Mouse (Mus musculus): ENCODE data around the gene Bdkrb2. TPM values are rescaled to one million over a fixed set of nuclear protein-coding genes. Genes with fewer than 3 reads are reported as not detected.

The Bdkrb2 gene
- polyA plus RNA-seq, 1 experiment from 2014 or later = 2.4 TPM

DNA sequence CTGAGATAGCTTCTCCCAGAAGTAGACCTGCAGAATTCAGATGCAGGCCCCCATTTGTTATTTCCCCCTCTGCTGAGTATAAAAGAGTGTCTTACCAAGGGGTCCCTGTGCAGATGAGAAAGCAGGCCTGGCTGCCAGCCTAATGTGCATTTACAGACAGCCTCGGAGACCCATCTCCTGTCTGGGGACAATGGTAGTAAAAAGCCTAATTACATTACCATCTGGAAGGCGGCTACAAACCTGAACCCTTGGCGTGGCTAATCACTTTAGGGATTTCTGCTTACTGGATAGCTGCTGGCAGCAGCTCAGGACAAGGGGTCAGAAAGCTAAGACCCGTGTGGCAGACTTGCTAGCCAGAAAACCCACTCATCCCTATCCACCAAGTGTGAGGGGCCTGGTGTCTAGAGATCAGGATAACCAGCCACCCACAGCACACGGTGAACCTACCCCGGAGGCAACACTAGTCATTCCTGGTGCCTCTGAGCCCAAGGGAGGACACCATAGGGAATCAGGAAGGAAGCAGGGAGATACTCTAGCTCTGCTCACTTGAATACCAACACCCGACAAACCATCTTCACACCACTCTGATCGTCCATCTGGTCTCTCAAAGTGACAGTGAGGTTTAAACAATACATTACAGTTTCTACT lies 31.2 kb upstream of the Bdkrb2 start:
- WGBS = 20% methylated on average over 8 of the region's 8 CpGs
- Histone ChIP-seq H3K4me1 (ENCODE audit: control insufficient read depth, insufficient read depth, low read length) (peaks cover 7% of the 10 kb centered on the region; the same call in 1 of the 2 replicates), H3K27me3 (ENCODE audit: control insufficient read depth, insufficient read depth, low read depth, low read length) (no peaks in the 10 kb centered on the region), H3K4me3 (ENCODE audit: low read depth, low read length) (no peak overlapping the region), H3K4me2 (ENCODE audit: low read length) (no peak overlapping the region), H3K9me3 (replicated peaks; ENCODE audit: control insufficient read depth, low read length, poor library complexity, severe bottlenecking) (no peaks in the 10 kb centered on the region), H3K27ac (ENCODE audit: low read length) (no peak overlapping the region; the same call in 1 of the 2 replicates), H3K36me3 (ENCODE audit: control insufficient read depth, insufficient read depth, low read length) (no peaks in the 10 kb centered on the region), H3K9ac (ENCODE audit: low read depth, low read length) (no peak overlapping the region)
- no peak for ATAC-seq

DNA sequence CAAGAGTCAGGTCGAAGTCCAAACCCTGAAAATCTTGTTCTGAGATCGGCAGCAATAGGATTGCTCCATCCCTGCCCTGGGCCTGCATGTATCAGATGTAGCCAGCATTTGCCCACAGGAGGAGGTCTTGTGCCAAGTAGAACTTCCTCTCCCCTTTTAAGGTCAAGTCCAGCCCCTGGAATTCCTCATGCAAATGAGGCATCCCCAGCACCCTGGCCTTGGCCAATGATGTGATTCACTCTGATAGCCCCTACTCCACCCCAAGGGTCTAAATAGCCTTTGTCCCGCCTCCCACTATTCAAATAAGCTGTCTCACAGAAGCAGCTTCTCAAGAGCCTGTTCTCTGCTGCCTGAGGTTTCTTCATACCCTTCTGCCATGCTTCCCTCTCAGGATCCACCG lies 28.2 kb upstream of the Bdkrb2 start:
- peaks cover 7% of the 10 kb centered on the region; the same call in 1 of the 2 replicates for H3K4me1 ChIP-seq (ENCODE audit: control insufficient read depth, insufficient read depth, low read length)
- H3K9ac ChIP-seq (ENCODE audit: low read depth, low read length) = no peak overlapping the region
- H3K36me3 ChIP-seq (ENCODE audit: control insufficient read depth, insufficient read depth, low read length) = no peaks in the 10 kb centered on the region
- no peaks in the 10 kb centered on the region for H3K9me3 ChIP-seq (replicated peaks; ENCODE audit: control insufficient read depth, low read length, poor library complexity, severe bottlenecking)
- no peak overlapping the region for H3K4me3 ChIP-seq (ENCODE audit: low read depth, low read length)
- H3K27me3 ChIP-seq (ENCODE audit: control insufficient read depth, insufficient read depth, low read depth, low read length) = no peaks in the 10 kb centered on the region
- H3K4me2 ChIP-seq (ENCODE audit: low read length) = no peak overlapping the region
- no peak overlapping the region for H3K27ac ChIP-seq (ENCODE audit: low read length)
- 95% methylated on average over 4 of the region's 4 CpGs for WGBS
- ATAC-seq = no peak

DNA sequence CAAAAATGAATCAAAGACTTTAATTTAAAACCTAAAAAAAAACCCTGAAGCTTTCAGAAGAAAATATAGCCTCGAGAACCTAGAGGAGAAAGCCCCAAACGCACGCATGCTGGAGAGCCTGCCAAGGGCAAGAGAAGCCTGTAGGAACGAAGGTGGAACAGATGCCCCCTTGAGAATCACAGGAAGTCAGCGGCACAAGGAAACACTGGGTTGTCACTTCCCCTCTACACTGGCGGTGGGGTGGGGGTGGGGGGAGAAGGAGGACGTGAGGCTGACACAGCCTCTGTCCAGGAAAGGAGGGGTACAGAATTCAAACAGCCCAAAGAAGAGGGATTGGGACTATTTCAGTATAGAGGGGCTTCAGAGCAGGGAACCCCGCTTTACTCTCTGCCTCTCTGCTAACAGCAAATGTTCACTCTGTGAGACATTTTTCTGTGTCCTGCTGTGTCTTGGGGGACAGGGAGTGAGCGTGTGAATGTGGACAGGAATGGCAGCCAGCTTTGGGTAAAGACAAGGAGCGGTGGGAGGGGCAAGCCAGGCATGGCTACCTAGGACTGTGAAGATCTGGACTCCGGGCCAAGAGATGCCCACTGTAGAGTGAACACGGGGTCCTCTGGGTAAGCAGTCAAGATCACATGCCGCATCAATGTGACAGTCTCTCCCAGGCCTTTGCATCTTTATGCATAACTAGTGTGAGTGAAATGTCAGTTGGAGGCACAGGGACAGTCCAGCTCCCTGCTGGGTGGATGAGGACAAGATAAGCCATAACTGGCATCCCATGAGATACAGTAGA lies 26.9 kb upstream of the Bdkrb2 start:
- Histone ChIP-seq H3K9ac (ENCODE audit: low read depth, low read length) (no peak overlapping the region), H3K27me3 (ENCODE audit: control insufficient read depth, insufficient read depth, low read depth, low read length) (no peaks in the 10 kb centered on the region), H3K4me3 (ENCODE audit: low read depth, low read length) (no peak overlapping the region), H3K4me1 (ENCODE audit: control insufficient read depth, insufficient read depth, low read length) (peaks cover 7% of the 10 kb centered on the region; the same call in 1 of the 2 replicates), H3K9me3 (replicated peaks; ENCODE audit: control insufficient read depth, low read length, poor library complexity, severe bottlenecking) (no peaks in the 10 kb centered on the region), H3K27ac (ENCODE audit: low read length) (no peak overlapping the region), H3K36me3 (ENCODE audit: control insufficient read depth, insufficient read depth, low read length) (no peaks in the 10 kb centered on the region), H3K4me2 (ENCODE audit: low read length) (no peak overlapping the region)
- no peak for ATAC-seq
- WGBS = 73% methylated on average over 13 of the region's 13 CpGs

DNA sequence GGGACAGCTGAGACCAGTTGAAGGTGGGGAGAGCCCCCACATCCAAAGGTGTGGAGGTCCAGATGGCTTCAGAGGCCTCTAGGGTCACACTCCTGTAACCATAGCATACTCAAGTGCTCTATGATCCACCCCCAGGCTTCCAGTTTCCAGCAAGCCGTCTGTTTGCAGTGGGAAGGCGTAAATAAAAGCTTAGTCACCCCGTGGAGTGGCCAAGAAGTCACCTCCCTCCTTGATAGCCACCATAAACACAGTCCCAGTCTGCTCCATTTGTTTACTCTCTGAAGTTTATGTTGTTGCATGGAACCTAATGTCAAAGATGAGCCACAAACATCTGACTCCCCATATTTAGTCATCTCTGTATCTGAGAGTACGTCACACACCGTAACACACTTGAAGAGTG lies 25.9 kb upstream of the Bdkrb2 start:
- Histone ChIP-seq H3K27ac (ENCODE audit: low read length) (no peak overlapping the region), H3K36me3 (ENCODE audit: control insufficient read depth, insufficient read depth, low read length) (no peaks in the 10 kb centered on the region), H3K4me1 (ENCODE audit: control insufficient read depth, insufficient read depth, low read length) (0 out of 2 replicates have a peak, but pooled peaks cover 2% of the 10 kb centered on the region), H3K4me3 (ENCODE audit: low read depth, low read length) (no peak overlapping the region), H3K4me2 (ENCODE audit: low read length) (no peak overlapping the region), H3K9me3 (replicated peaks; ENCODE audit: control insufficient read depth, low read length, poor library complexity, severe bottlenecking) (no peaks in the 10 kb centered on the region), H3K27me3 (ENCODE audit: control insufficient read depth, insufficient read depth, low read depth, low read length) (no peaks in the 10 kb centered on the region), H3K9ac (ENCODE audit: low read depth, low read length) (no peak overlapping the region)
- 74% methylated on average over 5 of the region's 5 CpGs for WGBS
- no peak for ATAC-seq

DNA sequence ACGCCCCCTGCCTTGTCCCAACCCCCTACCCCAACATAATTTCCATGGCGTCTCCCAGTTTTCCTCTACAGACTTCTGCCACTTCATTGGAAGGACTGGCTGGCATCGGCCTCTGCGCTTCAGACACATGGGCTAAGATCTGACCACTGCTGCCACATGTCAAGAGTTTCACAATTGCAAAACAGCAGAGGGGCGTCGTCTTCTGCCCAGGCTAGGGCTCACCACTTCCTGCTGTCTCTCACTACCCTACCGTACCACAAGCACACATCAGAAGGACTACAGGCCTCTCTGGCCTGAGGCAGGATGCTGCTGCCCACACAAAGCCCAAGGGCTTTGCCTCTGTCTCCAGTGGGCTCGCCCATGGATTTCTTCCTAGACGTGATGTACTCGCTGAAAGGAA lies 23.4 kb upstream of the Bdkrb2 start:
- 92% methylated on average over 10 of the region's 10 CpGs for WGBS
- no peak for ATAC-seq
- H3K9me3 ChIP-seq (replicated peaks; ENCODE audit: control insufficient read depth, low read length, poor library complexity, severe bottlenecking) = no peaks in the 10 kb centered on the region
- H3K36me3 ChIP-seq (ENCODE audit: control insufficient read depth, insufficient read depth, low read length) = no peaks in the 10 kb centered on the region
- H3K27ac ChIP-seq (ENCODE audit: low read length) = no peak overlapping the region
- H3K4me3 ChIP-seq (ENCODE audit: low read depth, low read length) = no peak overlapping the region
- H3K27me3 ChIP-seq (ENCODE audit: control insufficient read depth, insufficient read depth, low read depth, low read length) = no peaks in the 10 kb centered on the region
- H3K9ac ChIP-seq (ENCODE audit: low read depth, low read length) = no peak overlapping the region
- H3K4me2 ChIP-seq (ENCODE audit: low read length) = no peak overlapping the region
- 0 out of 2 replicates have a peak, but pooled peaks cover 2% of the 10 kb centered on the region for H3K4me1 ChIP-seq (ENCODE audit: control insufficient read depth, insufficient read depth, low read length)

DNA sequence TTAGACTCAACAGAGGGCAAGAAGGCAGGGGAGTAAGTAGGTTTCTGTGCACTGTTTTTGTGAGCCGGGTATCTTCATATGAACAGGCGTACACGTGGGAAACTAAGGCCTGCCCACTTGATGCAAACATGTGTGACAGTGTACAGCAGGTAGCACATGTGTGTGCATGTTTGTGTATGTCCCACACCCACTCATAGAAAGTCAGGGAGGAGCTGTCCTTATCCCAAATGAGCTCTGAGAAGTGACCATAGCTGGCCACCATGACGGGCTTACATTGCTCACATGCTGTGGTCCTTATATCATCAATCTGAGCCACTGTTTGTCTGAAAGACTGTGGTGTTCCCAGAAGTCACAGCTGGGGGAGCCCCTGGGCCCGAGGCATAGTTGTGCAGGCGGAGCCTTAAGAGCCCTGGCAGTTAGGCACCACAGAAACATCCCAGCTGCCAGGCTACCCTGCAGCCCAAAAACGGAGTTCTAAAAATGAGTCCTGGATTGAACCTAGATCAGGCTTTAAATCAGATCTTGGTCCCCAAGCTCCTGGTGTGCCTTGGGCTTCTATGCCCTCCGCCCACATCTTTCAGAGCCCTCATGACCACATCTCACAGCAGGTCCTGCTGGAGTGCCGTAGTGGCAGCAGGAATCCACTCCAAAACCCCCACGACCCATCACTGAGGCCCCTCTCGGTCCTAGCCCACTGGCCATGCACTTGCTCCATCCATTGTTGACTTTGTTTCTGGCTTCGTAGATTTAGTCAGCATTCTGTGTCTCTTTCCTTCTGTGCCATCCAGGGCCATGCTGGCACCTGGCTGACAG lies 21.2 kb upstream of the Bdkrb2 start:
- H3K36me3 ChIP-seq (ENCODE audit: control insufficient read depth, insufficient read depth, low read length) = no peaks in the 10 kb centered on the region
- WGBS = 82% methylated on average over 12 of the region's 12 CpGs
- H3K4me2 ChIP-seq (ENCODE audit: low read length) = no peak overlapping the region
- H3K9ac ChIP-seq (ENCODE audit: low read depth, low read length) = no peak overlapping the region
- H3K4me1 ChIP-seq (ENCODE audit: control insufficient read depth, insufficient read depth, low read length) = peaks cover 7% of the 10 kb centered on the region; the same call in 1 of the 2 replicates
- no peak for ATAC-seq
- no peaks in the 10 kb centered on the region for H3K9me3 ChIP-seq (replicated peaks; ENCODE audit: control insufficient read depth, low read length, poor library complexity, severe bottlenecking)
- H3K4me3 ChIP-seq (ENCODE audit: low read depth, low read length) = no peak overlapping the region
- H3K27ac ChIP-seq (ENCODE audit: low read length) = no peak overlapping the region
- no peaks in the 10 kb centered on the region for H3K27me3 ChIP-seq (ENCODE audit: control insufficient read depth, insufficient read depth, low read depth, low read length)

DNA sequence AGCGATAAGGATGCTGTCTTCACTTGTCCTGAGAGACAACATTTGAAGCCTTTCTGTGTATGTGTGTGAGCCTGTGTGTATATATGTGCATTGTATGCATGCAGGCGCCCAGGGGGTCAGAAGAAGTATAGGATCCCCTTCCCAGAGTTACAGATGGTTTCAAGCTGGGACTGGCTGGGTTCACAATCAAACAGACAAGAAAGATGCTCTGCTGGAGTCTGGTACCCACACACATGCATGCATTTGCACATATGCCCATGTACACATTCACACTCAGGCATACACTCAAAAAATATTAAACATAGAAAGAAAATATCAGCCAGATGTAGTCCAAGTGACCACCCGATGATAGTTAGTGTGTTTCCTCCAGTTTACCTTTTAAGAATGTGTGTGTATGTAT lies 20.5 kb upstream of the Bdkrb2 start:
- H3K4me2 ChIP-seq (ENCODE audit: low read length) = no peak overlapping the region
- H3K27ac ChIP-seq (ENCODE audit: low read length) = no peak overlapping the region
- no peak for ATAC-seq

DNA sequence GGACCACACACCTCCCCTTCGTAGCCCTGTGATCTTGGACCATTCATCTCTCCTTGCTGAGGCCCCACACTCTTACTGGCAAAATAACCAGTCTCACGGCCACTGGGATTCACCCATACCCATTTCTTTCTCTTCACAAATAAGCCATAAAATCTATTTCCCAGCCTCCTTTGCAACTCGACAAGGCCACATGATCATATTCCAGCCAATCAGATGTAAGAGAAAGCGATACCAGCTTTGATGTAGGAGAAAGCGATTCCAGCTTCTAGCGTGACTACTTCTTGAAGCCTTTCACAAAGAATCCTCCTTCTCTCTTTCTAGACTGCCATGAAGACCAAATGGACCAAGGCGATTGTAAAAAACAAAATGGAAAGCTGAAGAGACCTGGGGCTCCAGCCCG lies 19.9 kb upstream of the Bdkrb2 start:
- no peak overlapping the region for H3K4me3 ChIP-seq (ENCODE audit: low read depth, low read length)
- WGBS = 81% methylated on average over 8 of the region's 8 CpGs
- no peak overlapping the region for H3K4me2 ChIP-seq (ENCODE audit: low read length)
- H3K36me3 ChIP-seq (ENCODE audit: control insufficient read depth, insufficient read depth, low read length) = no peaks in the 10 kb centered on the region
- H3K27me3 ChIP-seq (ENCODE audit: control insufficient read depth, insufficient read depth, low read depth, low read length) = no peaks in the 10 kb centered on the region
- H3K4me1 ChIP-seq (ENCODE audit: control insufficient read depth, insufficient read depth, low read length) = peaks cover 7% of the 10 kb centered on the region; the same call in 1 of the 2 replicates
- H3K9me3 ChIP-seq (replicated peaks; ENCODE audit: control insufficient read depth, low read length, poor library complexity, severe bottlenecking) = no peaks in the 10 kb centered on the region
- no peak for ATAC-seq
- H3K9ac ChIP-seq (ENCODE audit: low read depth, low read length) = no peak overlapping the region
- H3K27ac ChIP-seq (ENCODE audit: low read length) = no peak overlapping the region

More for the DNA sequence above, 20.5 kb upstream of the Bdkrb2 start:
- Histone ChIP-seq H3K4me1 (ENCODE audit: control insufficient read depth, insufficient read depth, low read length) (peaks cover 7% of the 10 kb centered on the region; the same call in 1 of the 2 replicates), H3K4me3 (ENCODE audit: low read depth, low read length) (no peak overlapping the region), H3K27me3 (ENCODE audit: control insufficient read depth, insufficient read depth, low read depth, low read length) (no peaks in the 10 kb centered on the region), H3K9ac (ENCODE audit: low read depth, low read length) (no peak overlapping the region), H3K36me3 (ENCODE audit: control insufficient read depth, insufficient read depth, low read length) (no peaks in the 10 kb centered on the region), H3K9me3 (replicated peaks; ENCODE audit: control insufficient read depth, low read length, poor library complexity, severe bottlenecking) (no peaks in the 10 kb centered on the region)
- WGBS = 87% methylated on average over 3 of the region's 3 CpGs
